Mouse (Mus musculus) spleen, adult 2 months (tissue): Measurements from ENCODE around the gene Guca2b.

Source experiments
- CTCF ChIP-seq: fragments of 200-500 bp; IDR thresholded peaks from 2 replicates; pipeline ENCODE4 v1.5.1; 2011; ENCODE audit warnings: mild to moderate bottlenecking, inconsistent platforms; ENCODE audit not compliant: insufficient read depth, insufficient read length, insufficient replicate concordance; ENCODE audit errors: extremely low read depth
- POLR2A ChIP-seq: fragments of 200-500 bp; IDR thresholded peaks from 2 replicates; pipeline ENCODE4 v1.6.1; 2011; ENCODE audit warnings: low read depth, low read length, inconsistent platforms

- TF ChIP-seq CTCF, result no peak
- no peak for TF ChIP-seq POLR2A
Measured at GRCm38 (mm10) chr4:119637946-119638345, 20.8 kb downstream of the Guca2b start.
